Mouse (Mus musculus) kidney, adult 10 weeks (tissue): ENCODE data around the gene Foxred1. TPM values are rescaled to one million over a fixed set of nuclear protein-coding genes. Genes with fewer than 3 reads are reported as not detected.

Source experiments
- polyA plus RNA-seq: library from polyadenylated mRNA; stranded (reverse); fragments of 350-450 nt; fragmentation: Illumina TruSeq; extraction: RNeasy Lipid Tissue Mini Kit (QIAGEN cat#74804); gene quantifications from one replicate; pipeline ENCODE4 v1.2.3, GENCODE M21; 2014; ENCODE audit warnings: low read depth, low replicate concordance

Foxred1 gene
- 18.3 TPM for polyA plus RNA-seq

DNA sequence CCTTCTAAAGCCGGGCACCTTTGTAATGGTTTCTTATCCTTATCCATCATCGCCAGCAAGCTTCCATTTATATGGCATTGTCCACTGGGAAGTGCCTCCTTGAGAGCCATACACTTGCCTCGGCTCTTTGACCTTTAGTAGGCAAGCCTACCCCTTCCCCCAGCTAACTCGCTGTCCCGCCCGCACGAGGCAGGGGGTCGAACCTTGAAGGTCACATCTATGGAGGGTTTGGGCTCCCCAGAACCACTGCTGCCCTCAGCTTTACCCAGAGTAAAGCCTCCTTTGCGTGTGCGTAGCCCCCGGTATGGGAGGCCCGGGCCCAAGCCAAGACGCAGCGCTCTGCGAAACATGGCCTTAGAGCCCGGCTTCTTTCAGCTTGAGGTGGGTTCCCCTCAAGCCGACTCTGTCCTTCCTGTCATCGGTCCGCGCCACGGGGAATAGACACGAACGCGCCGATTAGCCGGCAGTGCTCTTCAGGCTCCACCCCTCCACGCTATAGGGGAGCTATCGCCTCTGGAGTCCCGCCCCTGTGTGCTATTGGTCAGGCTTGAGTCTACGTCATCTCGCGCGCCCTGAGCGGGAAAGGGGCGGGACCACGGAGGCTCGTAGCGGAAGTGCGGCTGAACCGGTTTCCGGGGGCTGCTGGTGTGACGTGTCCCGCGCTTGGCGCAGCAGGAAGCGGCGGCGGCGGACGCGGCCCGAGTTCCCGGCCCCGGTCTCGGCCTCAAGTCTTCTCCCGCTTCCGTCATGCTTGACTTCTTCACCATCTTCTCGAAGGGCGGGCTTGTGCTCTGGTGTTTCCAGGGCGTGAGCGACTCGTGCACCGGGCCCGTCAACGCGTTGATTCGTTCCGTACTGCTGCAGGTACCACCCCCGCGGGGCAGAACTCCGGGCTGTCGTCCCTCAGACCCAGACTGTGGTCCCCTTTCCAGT, at the start of gene Foxred1:
Foxred1 (minus strand) TSS at position 514 of the 933 bp plus-strand sequence.

DNA sequence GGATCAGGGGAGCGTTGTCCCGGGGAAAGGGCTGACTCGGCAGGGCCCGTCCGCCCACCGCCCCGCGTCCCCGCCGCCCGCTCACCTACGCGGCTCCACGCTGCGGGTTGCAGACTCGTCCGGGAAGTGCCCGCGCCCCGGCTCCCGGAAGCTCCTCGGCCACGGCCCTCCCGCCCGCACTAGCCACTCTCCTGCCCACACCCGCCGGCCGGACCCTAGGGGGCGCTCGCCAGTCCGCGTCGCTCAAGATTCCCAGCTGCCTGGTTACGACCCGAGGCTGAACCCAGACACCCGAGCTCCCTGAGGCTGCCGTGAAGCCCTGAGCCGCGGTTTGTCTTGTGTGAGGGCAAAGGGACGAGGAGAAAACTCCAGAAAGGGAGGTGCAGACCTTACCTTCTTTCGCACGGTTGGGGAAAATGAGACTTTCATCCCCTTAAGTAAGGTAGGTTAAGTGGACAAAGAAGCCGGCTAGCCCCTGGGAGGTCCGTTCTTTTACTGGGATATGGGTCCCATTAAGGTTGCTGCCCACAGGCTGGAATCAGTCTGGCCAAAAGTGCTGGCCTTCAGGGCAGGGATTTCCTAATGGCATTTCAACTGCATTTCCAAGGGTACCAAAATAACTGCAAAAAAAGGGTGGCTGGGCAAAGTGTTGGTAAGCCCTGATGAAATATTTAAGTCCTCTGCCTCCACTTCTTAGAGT, 10.9 kb downstream of the Foxred1 start, which contains the start of the genes Srpr and Tirap:
Srpr (plus strand) TSS at position 404 of the 700 bp plus-strand sequence.
Tirap (minus strand) TSS at position 520 of the 700 bp plus-strand sequence.

GRCm38 (mm10) chr9:35175251-35176123, 35.4 kb downstream of the Foxred1 start, which contains the start of gene Dcps:
Dcps (minus strand) TSS chr9:35176061.

Other genes starting within 250 kb of the Foxred1 start
- 22.0 TPM for gene St3gal4, start 91.8 kb downstream of the Foxred1 start, polyA plus RNA-seq
- gene Dcps, start 35.0 kb downstream of the Foxred1 start, polyA plus RNA-seq: 14.3 TPM
- gene Srpr, start 10.9 kb downstream of the Foxred1 start, polyA plus RNA-seq: 295 TPM
- gene Tirap, start 10.8 kb downstream of the Foxred1 start, polyA plus RNA-seq: 7.5 TPM
- gene Fam118b, start 56.8 kb upstream of the Foxred1 start, polyA plus RNA-seq: 13.2 TPM
- 6.0 TPM for gene Rpusd4, start 56.8 kb upstream of the Foxred1 start, polyA plus RNA-seq
- 5.1 TPM for gene Cdon, start 210.1 kb upstream of the Foxred1 start, polyA plus RNA-seq